Mouse (Mus musculus): ENCODE results near the gene Mau2. TPM values are rescaled to one million over a fixed set of nuclear protein-coding genes. Genes with fewer than 3 reads are reported as not detected.

The Mau2 gene
- total and polyA plus RNA-seq, 3 experiments, result 19.5 to 38.4 (median 25.5) TPM

- dilution Hi-C loops (cut with MboI; ENCODE audit: extremely low pct_ligation_motif_present, extremely low pct_unique_long_range_greater_than_20kb, low sequenced_read_pairs), result no loop called here
- Histone ChIP-seq H3K36me3 (replicated peaks in 1 of 2; ENCODE audit: control insufficient read depth in 1 of 2, insufficient read depth in 1 of 2, low read length in 1 of 2) (peaks cover 0 to 25% of the 10 kb centered on the region in 2 experiments), H3K9ac (ENCODE audit: insufficient read depth, low read depth) (no peak overlapping the region), H3K4me2 (ENCODE audit: insufficient read depth, low read depth, poor library complexity, severe bottlenecking) (no peak overlapping the region), H3K9me3 (replicated peaks; ENCODE audit: low read length) (no peaks in the 10 kb centered on the region), H3K4me1 (ENCODE audit: control insufficient read depth in 1 of 2, insufficient read depth in 2 of 2) (peaks cover 0 to 20% of the 10 kb centered on the region in 2 experiments; a peak in 2 of 4 replicates), H3K79me2 (replicated peaks; ENCODE audit: control insufficient read depth, extremely low read depth, insufficient read depth, poor library complexity, severe bottlenecking) (peaks cover 19% of the 10 kb centered on the region), H3K27me3 (replicated peaks) (no peaks in the 10 kb centered on the region), H3K4me3 (replicated peaks in 1 of 3; ENCODE audit: low read depth in 2 of 3, low read length in 2 of 3, poor library complexity in 1 of 3) (no peak overlapping the region), H3K27ac (ENCODE audit: insufficient read depth, low read depth) (peak overlapping the region; percentile 16; the same call in 1 of the 2 replicates)
- in situ Hi-C loops (cut with MboI; ENCODE audit: low pct_ligation_motif_present, low pct_unique_long_range_greater_than_20kb, low sequenced_read_pairs), result no loop called here
- DNase-seq (ENCODE audit: extremely low read depth), result no peak
- TF ChIP-seq JUN (IDR thresholded peaks at IDR 0.05; ENCODE audit: insufficient read depth, low read depth, low read length) (no peak), ELF1 (IDR thresholded peaks at IDR 0.05; ENCODE audit: low read depth, low read length) (peak; percentile 75), CHD1 (IDR thresholded peaks at IDR 0.05; ENCODE audit: low read depth, low read length) (0 out of 2 replicates have a peak, but pooled peaks have one; percentile 51), IRF4 (IDR thresholded peaks at IDR 0.05; ENCODE audit: low read depth, low read length) (peak; percentile 48; the same call in 1 of the 2 replicates), CHD2 (IDR thresholded peaks at IDR 0.05; ENCODE audit: low read length) (0 out of 2 replicates have a peak, but pooled peaks have one; percentile 18), USF2 (conservative IDR thresholded peaks at IDR 0.05; ENCODE audit: low read depth, low read length) (no peak), ETS1 (conservative IDR thresholded peaks at IDR 0.05; ENCODE audit: low read depth, low read length) (no peak), POLR2AphosphoS2 (IDR thresholded peaks at IDR 0.05; ENCODE audit: low read depth, low read length) (no peak), ZC3H11A (IDR thresholded peaks at IDR 0.05; ENCODE audit: low read depth, low read length) (no peak), RCOR1 (conservative IDR thresholded peaks at IDR 0.05; ENCODE audit: low read depth, low read length) (no peak), JUND (conservative IDR thresholded peaks at IDR 0.05; ENCODE audit: low read depth, low read length) (no peak), USF1 (IDR thresholded peaks at IDR 0.05; ENCODE audit: low read depth, low read length) (no peak), UBTF (IDR thresholded peaks at IDR 0.05; ENCODE audit: low read depth, low read length) (no peak), CTCF (conservative IDR thresholded peaks at IDR 0.05 in 1 of 2, IDR thresholded peaks at IDR 0.05 in 1 of 2; ENCODE audit: low read depth in 2 of 2, low read length in 2 of 2) (0 out of 4 replicates have a peak, but pooled peaks of 1 of the 2 experiments have one; percentile 7), ZMIZ1 (IDR thresholded peaks at IDR 0.05; ENCODE audit: low read depth, low read length) (no peak), MAX (IDR thresholded peaks at IDR 0.05; ENCODE audit: low read length) (no peak), MAZ (IDR thresholded peaks at IDR 0.05; ENCODE audit: low read depth, low read length) (no peak), KAT2A (IDR thresholded peaks at IDR 0.05; ENCODE audit: insufficient replicate concordance, low read length) (no peak), HCFC1 (IDR thresholded peaks at IDR 0.05; ENCODE audit: low read depth, low read length) (no peak), MAFK (IDR thresholded peaks at IDR 0.05; ENCODE audit: insufficient replicate concordance, low read length) (no peak), SIN3A (IDR thresholded peaks at IDR 0.05; ENCODE audit: low read length) (no peak), ZNF384 (IDR thresholded peaks at IDR 0.05; ENCODE audit: low read depth, low read length) (peak; percentile 93), POLR2A (IDR thresholded peaks at IDR 0.05; ENCODE audit: low read depth, low read length) (no peak), GABPA (IDR thresholded peaks at IDR 0.05; ENCODE audit: insufficient replicate concordance, low read depth, low read length) (no peak), MXI1 (IDR thresholded peaks at IDR 0.05; ENCODE audit: low read depth, low read length) (no peak), TBP (conservative IDR thresholded peaks at IDR 0.05; ENCODE audit: low read depth, low read length) (no peak), PAX5 (IDR thresholded peaks at IDR 0.05; ENCODE audit: low read length) (no peak), SMC3 (IDR thresholded peaks at IDR 0.05; ENCODE audit: low read depth, low read length) (no peak), ZKSCAN1 (IDR thresholded peaks at IDR 0.05; ENCODE audit: borderline replicate concordance, low read depth, low read length) (no peak), MYC (IDR thresholded peaks at IDR 0.05; ENCODE audit: low read depth, low read length) (no peak), NELFE (IDR thresholded peaks at IDR 0.05; ENCODE audit: low read depth, low read length) (no peak), NRF1 (IDR thresholded peaks at IDR 0.05; ENCODE audit: low read depth, low read length) (no peak), E2F4 (IDR thresholded peaks at IDR 0.05; ENCODE audit: insufficient replicate concordance, low read depth, low read length) (no peak), EP300 (IDR thresholded peaks at IDR 0.05; ENCODE audit: low read length) (peak; percentile 51), RAD21 (IDR thresholded peaks at IDR 0.05; ENCODE audit: low read depth, low read length) (no peak), BHLHE40 (IDR thresholded peaks at IDR 0.05; ENCODE audit: low read depth, low read length) (no peak), MEF2A (IDR thresholded peaks at IDR 0.05; ENCODE audit: borderline replicate concordance, low read depth, low read length) (0 out of 2 replicates have a peak, but pooled peaks have one; percentile 13), TCF12 (IDR thresholded peaks at IDR 0.05; ENCODE audit: low read depth, low read length) (no peak)
These were observed 57.5 kb downstream of the Mau2 start for GRCm38 (mm10) chr8:69984876-69985553.

Data from CH12.LX (cell line).